Mouse (Mus musculus) Muller cell, postnatal 12 days (primary cell): ENCODE measurements at regions not wholly inside any gene's neighbourhood (a gene's known extent, or its start where the extent isn't known, plus 50 kb on each side); places are given as distances from the start of the nearest gene placed in this dataset.

Experiments
- DNase-seq: peaks from one replicate; pipeline ENCODE4 v3.0.0-alpha.2; 2015; ENCODE audit errors: inconsistent ontology term

- peak; percentile 58 for DNase-seq
Measured at GRCm38 (mm10) chr6:94957990-94958389, 159.1 kb upstream of the Kbtbd8 start.

- DNase-seq, result no peak
Measured at GRCm38 (mm10) chr6:94957172-94957668, 159.8 kb upstream of the Kbtbd8 start.

- DNase-seq, result no peak
Measured at GRCm38 (mm10) chr6:94954580-94954979, 162.5 kb upstream of the Kbtbd8 start.

GRCm38 (mm10) chr6:94953658-94954057 lies 163.4 kb upstream of the Kbtbd8 start:
- no peak for DNase-seq

GRCm38 (mm10) chr6:94951971-94952768 lies 164.9 kb upstream of the Kbtbd8 start:
- DNase-seq, result no peak

- DNase-seq, result no peak
Measured at GRCm38 (mm10) chr6:94950944-94951343, 166.1 kb upstream of the Kbtbd8 start.

GRCm38 (mm10) chr6:94950319-94950718 lies 166.7 kb upstream of the Kbtbd8 start:
- no peak for DNase-seq

- DNase-seq, result no peak
Measured at GRCm38 (mm10) chr6:94946352-94946900, 170.6 kb upstream of the Kbtbd8 start.

GRCm38 (mm10) chr6:94945715-94946114 lies 171.3 kb upstream of the Kbtbd8 start:
- no peak for DNase-seq

- peak; percentile 64 for DNase-seq
Measured at GRCm38 (mm10) chr6:94944196-94944595, 172.8 kb upstream of the Kbtbd8 start.

- no peak for DNase-seq
Measured at GRCm38 (mm10) chr6:94938949-94939348, 178.1 kb upstream of the Kbtbd8 start.

- DNase-seq, result no peak
Measured at GRCm38 (mm10) chr6:94936206-94936605, 180.8 kb upstream of the Kbtbd8 start.

- no peak for DNase-seq
Measured at GRCm38 (mm10) chr6:94935706-94936105, 181.3 kb upstream of the Kbtbd8 start.

GRCm38 (mm10) chr6:94927811-94928210 lies 189.2 kb upstream of the Kbtbd8 start:
- no peak for DNase-seq

- no peak for DNase-seq
Measured at GRCm38 (mm10) chr6:94926652-94927211, 190.3 kb upstream of the Kbtbd8 start.

GRCm38 (mm10) chr6:94925408-94925807 lies 191.6 kb upstream of the Kbtbd8 start:
- DNase-seq, result no peak

GRCm38 (mm10) chr6:94924338-94925039 lies 192.6 kb upstream of the Kbtbd8 start:
- no peak for DNase-seq

- peak; percentile 45 for DNase-seq
Measured at GRCm38 (mm10) chr6:94921741-94922140, 195.3 kb upstream of the Kbtbd8 start.

- no peak for DNase-seq
Measured at GRCm38 (mm10) chr6:94920770-94921169, 196.3 kb upstream of the Kbtbd8 start.

GRCm38 (mm10) chr6:94919194-94919743 lies 197.8 kb upstream of the Kbtbd8 start:
- DNase-seq, result no peak

GRCm38 (mm10) chr6:94915842-94916620 lies 201.0 kb upstream of the Kbtbd8 start:
- DNase-seq, result no peak
